Mouse (Mus musculus) bone marrow macrophage, adult 2 months (primary cell): ENCODE data around the gene Bub1b.

ENCODE experiments used
- CTCF ChIP-seq: IDR thresholded peaks from 2 replicates; pipeline ENCODE4 v1.5.1; 2012; ENCODE audit warnings: low read depth, mild to moderate bottlenecking, low read length, moderate library complexity
- POLR2A ChIP-seq: IDR thresholded peaks from 2 replicates; pipeline ENCODE4 v1.6.1; 2012; ENCODE audit warnings: mild to moderate bottlenecking, low read depth, low read length, borderline replicate concordance

DNA sequence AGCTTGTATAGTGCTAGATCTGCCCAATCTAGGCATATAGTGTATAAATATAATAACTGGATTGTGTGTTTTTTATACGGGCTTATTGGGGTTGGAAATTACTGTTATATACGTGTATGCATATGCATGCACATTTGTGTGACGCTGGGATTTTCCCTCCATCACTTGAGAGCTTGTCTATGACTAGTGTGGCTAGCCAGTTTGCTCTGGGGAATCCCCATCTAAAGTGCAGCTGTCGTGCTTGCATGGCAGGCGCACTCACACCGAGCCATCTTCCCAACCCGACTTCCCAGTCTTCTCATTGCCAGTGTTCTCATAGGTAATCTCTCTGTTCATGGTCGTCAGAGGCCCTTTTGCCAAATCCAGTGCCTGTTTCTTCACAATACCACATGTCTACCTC, 22.6 kb downstream of the Bub1b start:
- TF ChIP-seq POLR2A = no peak
- TF ChIP-seq CTCF = no peak
